Mouse (Mus musculus) urinary bladder, postnatal 14 days (tissue): ENCODE measurements around the gene Cstf3.

Source experiments
- DNase-seq: peaks from one replicate; pipeline ENCODE4 v3.0.0; 2021; ENCODE audit warnings: low spot score

Gene Cstf3

DNA sequence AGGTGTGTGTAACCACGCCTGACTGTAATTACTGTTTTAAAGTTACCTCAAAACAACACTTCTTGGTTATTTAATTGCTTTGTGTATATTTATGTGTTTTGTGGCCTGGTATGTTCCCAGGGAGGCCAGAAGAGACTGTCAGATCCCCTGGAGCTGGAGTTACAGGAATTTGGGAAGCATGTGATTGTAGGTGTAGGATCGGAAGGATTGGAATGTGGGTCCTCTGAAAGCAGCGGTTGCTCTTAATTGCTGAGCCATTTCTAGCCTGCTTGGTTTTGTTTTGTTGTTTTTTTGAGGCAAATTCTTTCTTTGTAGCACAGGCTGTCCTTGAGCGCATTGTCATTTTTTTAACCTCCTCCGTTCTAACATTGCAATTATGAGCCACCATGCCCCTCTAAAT, 14.4 kb downstream of the Cstf3 start:
- DNase-seq = no peak

DNA sequence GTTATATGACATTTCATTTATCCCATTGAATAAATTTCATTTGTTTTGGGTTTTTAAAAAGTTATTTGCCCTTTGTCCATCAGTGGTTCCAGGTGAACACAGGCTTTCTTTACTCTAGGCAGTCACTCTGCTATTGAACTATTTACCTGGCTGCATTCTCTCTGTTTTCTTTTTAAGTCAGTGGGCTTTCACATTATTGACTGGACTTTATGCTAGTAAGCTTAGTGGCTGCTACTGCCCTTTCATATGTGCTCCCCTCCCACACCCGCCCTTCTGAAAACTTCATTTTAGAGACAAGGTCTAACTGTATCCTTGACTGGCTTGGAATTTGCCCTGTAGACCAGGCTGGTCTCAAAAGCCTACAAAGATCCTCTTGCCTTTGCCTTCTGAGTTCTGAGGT, 15.2 kb downstream of the Cstf3 start:
- no peak for DNase-seq

- DNase-seq = no peak
Measured at GRCm38 (mm10) chr2:104614786-104615185, 24.5 kb downstream of the Cstf3 start.

DNA sequence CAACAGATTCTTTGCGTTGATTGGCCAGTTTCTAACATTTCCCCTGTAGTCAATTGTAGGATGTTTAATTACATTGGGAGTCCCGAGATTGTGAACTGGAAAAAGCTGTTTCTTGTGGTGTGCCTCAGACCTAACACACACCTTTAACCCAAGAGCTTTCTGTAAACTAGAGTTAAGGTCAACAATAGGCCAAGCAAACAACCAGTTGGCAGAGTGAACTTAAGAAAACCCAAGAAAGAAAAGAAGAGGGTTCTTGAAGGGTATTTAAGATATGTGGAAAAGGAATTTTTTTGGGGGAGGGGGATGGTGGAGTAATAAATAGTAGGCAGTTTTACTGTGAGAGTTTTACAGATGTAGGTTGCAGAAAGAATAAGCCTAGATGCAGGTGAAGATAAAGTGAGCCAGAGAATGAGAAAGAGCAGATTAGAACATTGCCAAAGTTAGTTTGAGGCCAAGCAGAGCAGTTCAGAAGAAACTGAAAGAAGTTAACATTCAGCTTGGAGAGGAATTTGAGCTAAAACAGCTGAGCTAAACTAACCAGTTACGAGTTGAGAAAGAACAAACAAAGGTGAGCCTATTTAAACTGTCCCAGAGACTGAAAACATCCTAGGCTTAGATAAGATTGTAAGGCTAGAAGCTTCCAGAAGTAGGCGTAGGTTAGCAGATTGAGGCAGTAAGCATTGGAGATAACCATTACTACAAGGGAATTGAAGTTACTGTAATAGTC, 25.8 kb downstream of the Cstf3 start:
- DNase-seq = no peak

DNA sequence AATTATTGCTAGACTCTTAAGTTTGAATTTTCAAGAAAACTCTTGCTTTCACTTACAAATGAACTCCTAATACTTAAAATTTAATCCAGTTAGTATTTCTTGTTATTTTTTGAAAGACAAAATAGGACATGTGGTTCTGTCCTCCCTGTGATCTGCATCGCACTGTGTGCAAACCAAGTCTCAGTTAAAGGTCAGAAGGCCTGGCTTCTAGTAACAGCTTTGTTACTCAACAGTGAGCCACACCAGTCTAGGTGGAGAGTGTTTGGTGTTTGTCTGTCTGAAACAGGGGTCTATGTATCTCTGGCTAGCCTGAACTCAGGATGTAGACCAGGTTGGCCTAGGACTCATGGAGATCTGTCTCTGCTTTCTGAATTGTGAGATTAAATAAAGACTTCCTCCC, 68.3 kb downstream of the Cstf3 start:
- DNase-seq = no peak

DNA sequence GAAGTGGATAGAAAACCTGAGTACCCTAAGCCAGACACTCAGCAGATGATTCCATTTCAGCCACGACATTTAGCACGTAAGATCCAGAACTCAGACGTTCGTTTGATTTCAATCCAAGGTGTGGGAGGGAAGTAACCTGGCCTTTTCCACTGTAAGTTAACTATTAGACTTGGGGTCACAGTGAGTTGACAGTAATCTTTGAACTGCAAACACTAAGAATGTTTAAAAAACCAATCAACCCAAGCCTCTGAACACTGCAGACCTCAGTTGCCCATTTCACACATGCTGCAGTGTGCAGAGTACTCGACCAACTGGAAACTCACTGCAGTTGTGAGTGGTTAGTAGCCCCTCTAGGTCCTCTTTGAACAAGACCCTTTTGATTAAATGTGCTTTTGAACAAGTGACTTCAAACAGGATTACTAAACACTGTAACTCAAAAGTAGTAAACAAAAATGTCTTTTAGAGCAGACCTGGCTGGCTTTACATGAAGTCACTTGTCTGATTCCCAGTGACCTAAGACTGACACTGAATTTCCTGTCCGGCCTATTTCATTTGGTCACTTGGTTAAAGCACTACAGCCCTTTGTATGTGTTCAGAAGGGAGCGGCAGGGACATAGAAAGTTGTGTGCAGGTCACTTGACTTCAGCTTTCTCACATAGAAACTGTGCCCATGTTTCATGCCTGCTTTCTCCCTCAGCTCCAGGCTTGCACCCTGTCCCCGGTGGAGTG, 73.2 kb downstream of the Cstf3 start:
- DNase-seq = no peak

DNA sequence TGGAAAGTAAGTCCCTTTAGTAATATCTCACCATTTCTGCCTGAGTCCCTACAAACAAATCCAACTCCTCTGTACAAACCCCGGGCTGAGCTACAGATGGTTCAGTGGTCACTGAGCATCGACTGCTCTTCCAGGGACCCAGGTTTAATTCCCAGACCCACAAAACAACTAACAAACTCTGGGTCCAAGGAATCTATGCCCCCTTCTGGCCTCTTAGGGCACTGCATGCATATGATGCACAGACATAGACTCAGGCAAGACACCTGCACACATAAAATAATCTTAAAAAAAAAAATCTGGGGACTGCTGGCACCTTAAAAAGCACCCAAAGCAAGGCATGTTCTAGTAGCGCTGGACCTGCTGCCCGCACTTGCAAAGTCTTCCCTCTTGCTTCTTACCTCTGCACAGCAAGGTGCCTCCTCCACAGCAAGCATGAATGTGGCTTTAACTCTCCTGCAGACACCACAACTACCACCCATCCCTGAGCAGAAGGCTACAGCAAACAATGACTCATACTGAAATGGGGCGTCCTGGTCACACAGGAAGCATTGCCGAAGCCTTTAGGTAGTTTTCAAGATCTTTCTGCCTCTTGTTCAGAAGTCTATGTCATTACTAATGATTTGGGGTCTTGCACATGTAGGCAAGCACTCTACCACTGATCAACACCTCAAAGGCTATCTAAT, 78.9 kb downstream of the Cstf3 start:
- DNase-seq = no peak

GRCm38 (mm10) chr2:104671724-104672123, 81.4 kb downstream of the Cstf3 start:
- DNase-seq = no peak

GRCm38 (mm10) chr2:104677326-104677725, 87.0 kb downstream of the Cstf3 start:
- DNase-seq = no peak

DNA sequence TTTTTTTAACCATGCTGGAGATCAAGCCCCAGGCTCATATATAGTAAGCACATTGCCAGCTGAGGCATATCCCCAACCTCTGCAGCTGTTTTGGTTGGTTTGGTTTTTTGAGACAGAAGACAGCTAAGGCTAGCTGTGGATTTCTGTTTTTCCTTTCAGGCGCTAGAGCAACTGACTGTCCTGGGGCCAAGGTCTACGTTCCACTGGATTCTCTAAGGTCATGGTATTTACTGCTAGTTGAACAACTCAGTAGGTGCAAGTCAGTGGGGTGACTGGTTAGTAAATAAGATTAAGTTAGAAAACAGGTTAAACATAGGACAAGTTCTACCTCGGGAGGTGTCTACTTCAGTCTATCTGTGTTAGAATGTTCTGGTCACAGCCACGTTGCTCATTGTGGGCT, 94.4 kb downstream of the Cstf3 start:
- DNase-seq = no peak

DNA sequence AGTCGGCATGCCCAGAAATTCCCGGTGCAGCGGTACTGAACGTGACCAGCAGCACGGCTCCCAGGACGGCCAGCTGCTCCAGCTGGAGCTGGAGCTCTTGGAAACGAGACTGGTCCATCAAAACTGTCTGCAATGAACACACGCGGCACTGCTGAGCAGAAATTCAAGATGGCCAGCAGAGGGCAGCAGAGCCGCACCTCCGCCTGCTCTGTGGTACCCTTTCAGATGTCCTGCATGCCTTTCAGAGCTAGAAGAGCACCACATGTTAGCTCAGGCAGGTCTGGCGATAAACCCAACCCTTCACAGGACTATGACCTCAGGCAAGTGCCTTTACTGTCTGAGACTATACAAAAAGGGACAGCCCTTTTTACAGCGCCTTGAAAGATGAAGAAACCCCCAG, 95.1 kb downstream of the Cstf3 start:
- peak; percentile 80 for DNase-seq

GRCm38 (mm10) chr2:104687261-104687660, 96.9 kb downstream of the Cstf3 start:
- no peak for DNase-seq

- DNase-seq = no peak
Measured at GRCm38 (mm10) chr2:104688321-104688720, 98.0 kb downstream of the Cstf3 start.

GRCm38 (mm10) chr2:104688724-104689123, 98.4 kb downstream of the Cstf3 start:
- DNase-seq = no peak

DNA sequence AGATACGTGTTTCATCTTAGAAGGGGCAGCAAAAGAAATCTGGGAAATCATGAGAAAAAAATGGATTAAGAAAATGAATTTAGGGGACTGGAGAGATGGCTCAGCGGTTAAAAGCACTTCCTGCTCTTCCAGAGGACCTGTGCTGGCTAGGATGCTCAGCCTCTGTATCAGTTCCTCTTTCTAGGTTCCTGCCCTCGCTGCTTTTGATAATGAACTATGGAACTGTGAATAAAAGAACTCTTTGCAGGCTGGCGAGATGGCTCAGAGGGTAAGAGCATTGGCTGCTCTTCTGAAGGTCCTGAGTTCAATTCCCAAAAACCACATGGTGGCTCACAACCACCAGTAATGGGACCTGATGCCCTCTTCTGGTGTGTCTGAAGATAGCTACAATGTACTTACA, 100.4 kb downstream of the Cstf3 start:
- DNase-seq = no peak

DNA sequence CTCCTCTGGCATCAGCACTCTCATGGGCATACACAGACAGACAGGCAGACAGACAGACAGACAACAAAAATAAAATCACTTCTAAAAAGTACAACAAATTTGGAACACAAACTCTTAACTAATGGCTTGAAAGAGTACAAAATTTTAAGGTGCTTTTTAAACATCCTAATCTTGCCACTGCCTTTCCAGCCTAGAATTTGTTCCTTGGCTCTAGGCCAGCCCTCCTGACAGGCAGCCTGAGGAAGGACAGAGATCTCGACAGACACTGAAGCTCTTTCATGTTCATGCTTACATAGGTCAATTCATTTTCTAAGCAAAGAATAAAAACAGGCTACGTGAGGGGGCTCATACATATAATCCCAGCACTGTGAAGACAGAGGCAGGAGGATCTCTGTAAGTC, 102.2 kb downstream of the Cstf3 start:
- no peak for DNase-seq

DNA sequence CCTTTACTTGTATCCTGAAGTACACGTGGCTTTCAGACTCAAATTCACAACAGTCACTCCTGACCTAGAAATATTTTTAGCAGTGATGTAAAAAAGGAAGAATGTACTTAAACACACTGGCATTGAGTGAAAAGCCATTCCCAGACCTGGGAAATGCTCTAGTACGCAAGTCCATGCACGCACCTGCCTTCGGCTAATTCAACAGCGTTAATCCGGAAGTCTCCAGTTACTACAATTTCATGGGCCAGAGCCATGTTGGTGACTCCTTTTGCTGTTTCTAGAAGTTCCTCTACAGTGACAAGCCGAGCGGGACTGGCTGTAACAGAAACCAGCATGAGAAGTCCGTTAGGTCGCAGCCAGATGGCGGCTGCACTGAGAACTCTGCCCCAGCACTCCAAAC, 109.3 kb downstream of the Cstf3 start:
- peak; percentile 50 for DNase-seq

DNA sequence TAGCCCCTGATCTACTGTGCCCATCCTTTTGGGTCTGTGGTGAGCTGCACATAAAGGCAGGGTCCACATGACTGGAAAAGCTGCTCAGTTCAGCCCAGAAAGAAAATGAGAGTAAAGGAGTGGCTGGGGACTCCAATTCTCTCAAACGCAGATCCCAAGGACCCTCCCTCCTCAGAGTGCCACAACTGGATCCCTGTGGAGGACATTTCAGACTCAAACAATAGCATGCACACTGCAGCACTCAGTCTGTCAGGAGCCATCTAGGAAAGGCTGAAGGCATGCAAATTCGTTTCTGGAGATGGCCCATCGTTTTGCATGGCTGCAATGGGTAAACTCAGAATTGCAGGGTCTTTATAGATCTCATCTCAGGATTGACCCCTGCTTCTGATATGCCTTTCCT, 112.8 kb downstream of the Cstf3 start:
- no peak for DNase-seq

DNA sequence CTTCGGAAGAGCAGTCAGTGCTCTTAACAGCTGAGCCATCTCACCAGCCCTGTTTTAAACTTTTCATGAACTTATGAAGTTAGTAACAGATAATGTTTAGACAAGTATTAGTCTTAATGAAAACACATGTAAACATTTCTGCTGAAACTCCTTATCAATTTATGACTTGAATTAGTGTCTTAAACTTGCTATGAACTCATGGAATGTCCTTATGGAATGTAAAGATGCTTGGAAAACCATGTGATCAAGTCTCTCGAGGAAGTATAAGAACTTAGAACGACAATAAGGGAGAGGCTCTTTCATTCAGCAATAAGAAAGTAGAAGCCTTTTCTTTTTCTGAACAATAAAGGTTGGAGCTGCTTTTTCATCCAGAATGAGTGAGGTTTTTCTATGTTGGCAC, 114.0 kb downstream of the Cstf3 start:
- DNase-seq = no peak

DNA sequence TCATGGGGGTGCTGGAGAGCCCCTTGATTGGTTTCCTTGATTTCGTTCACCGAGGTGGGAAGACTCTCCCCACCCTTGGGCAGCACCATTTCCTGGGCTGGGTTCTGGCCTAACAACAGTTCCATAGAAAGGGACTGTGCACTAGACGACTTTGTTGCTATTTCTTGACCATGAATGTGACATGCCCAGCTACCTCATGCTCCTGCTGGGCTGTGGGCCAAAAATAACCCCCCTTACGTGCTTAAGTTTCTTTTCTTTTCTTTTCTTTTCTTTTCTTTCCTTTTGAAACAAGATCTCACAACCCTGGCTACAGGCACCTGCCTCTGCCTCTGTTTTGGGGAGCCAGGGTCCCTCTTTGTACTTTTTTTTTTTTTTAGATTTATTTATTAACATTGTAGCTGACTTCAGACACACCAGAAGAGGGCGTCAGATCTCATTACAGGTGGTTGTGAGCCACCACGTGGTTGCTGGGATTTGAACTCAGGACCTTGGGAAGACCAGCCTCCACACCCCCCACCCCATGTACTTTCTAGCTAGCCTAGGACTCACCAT, 119.5 kb downstream of the Cstf3 start:
- DNase-seq = no peak

GRCm38 (mm10) chr2:104710670-104711370, 120.5 kb downstream of the Cstf3 start:
- DNase-seq = no peak
